Mouse (Mus musculus) cerebellum, adult (tissue): ENCODE results near the gene Uap1.
A peak's percentile ranks its signal among the peaks of the same experiment; 100 is the strongest.
"Not testable (repeated sequence)": the region's sequence is repeated elsewhere in the genome, so short reads cannot be mapped to it uniquely, and the experiment has no call there.

ENCODE experiments used
- ATAC-seq: cut with Nextera tagmentation; 2 replicates; pipeline ENCODE4 v1.9.2; 2017; ENCODE audit warnings: mild to moderate bottlenecking, moderate library complexity, mixed read lengths; ENCODE audit not compliant: insufficient number of reproducible peaks, low FRiP score, low TSS enrichment

Uap1 gene

DNA sequence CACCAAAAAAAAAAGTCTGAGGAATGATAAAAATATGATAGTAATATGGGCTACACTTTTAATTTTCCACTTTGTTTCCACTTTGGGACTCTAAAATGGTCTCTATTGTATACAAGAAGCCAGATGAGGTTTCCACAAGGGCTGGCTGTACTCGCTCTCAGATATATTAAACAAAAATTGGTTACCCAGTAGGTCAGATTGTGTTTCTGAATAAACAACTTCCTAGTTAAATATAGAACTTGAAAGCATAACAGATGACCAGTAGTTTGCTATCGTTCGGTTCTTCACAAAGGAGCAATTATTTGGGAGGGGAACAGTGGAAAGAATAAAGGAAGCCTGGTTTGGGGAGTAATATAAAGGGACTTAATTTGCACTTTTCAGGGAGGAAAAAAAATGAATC is 43.8 kb downstream of the Uap1 start:
- no peak for ATAC-seq

DNA sequence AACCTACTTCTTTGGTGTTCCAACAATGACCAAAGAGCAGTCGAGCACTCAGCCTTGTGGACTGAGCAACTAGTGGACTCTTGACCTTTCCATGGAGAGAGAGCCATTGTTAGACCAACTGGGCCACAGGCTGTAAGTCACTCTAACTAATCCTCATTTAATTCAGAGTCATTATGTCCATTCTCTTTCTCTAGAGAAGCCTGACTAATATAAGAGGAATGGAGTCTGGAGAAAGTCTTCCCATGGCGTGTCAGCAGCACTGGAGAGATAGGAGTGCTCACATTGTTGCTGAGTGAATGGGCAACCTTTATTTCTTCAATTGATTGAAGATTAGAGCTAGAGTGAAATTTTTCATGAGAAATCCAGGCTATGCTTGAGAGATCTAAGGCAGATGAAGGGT is 50.1 kb downstream of the Uap1 start:
- no peak for ATAC-seq

DNA sequence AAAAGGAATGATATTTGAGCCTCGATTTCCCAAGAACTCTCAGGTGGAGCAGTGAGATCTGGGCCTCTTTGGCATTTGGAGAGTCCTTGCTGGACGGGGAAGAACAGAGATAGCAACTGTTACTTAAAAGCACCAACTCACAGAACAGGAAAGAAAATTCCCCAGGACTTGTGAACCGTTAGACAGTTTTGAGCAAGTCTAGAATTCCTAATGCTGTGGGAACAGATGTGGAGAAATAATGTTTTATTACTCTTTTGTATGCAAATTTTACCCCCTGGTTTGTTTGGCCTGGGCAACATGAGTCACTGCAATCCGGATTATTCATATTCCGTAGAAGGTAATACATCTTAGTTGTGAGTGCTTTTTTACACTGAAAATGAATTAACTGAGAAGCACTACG is 61.1 kb downstream of the Uap1 start:
- no peak for ATAC-seq

DNA sequence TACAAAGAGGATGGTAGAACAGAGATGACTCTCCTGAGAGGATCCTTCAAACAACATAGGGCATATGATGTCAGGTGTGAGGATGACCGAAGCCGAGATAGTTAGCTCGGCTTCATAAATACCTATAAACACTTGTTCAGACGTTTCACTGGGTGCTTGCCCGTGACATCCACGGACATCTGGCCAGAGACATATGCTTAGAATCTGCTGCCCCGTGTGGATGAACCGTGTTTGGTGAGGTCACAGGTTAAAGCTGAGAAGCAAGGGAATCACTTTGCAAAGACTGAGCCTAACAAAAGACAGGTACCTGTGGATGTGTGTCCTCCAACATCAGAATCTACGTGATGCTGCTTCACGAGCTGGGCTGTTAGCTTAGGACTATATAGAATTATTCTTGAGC is 62.5 kb downstream of the Uap1 start:
- no peak for ATAC-seq

- peak; percentile 67 for ATAC-seq
Measured at GRCm38 (mm10) chr1:170111651-170112226, 63.0 kb downstream of the Uap1 start.

DNA sequence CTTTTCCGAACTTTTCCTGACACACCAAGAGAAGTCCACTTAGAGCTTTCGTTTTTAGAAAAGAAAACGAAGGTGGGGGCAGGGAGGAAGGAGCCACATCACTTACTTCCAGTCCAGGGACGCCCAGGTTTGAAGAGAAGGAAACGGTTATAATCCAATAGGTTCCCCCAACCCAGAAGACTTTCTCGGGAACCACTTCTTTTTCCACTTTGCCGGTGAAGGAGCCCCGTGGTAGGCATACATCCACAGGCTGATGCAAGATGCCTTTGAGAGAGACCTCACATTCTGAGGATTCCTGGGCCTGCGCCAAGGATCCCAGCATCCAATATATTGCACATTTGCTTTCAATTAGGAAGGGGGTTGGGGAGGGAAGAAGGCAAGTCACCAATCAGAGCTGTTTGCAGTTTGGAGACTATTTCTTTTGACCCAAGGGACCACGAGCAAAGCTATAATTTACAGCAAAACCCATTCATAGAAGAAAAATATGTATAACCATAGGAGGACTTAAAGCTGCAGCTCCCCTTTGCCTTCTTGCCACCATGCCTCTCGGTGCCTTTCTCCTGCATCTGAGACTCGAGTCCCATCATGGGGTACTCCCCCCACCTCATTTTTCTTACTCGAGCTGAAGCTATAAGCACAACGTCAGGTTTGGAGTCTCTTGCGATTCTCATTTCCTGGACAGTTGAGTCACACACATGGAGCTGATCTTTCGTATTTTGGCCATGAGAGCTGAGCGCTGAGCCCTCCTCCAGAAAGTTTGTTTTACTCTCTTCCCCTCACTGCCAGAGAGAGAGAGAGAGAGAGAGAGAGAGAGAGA is 64.0 kb downstream of the Uap1 start, which contains the start of gene Ddr2:
TSS of gene Ddr2 (minus strand) at position 247 of the 817 bp plus-strand sequence.
- no peak for ATAC-seq

- ATAC-seq = no peak
Measured at GRCm38 (mm10) chr1:170109776-170110515, 64.8 kb downstream of the Uap1 start.

DNA sequence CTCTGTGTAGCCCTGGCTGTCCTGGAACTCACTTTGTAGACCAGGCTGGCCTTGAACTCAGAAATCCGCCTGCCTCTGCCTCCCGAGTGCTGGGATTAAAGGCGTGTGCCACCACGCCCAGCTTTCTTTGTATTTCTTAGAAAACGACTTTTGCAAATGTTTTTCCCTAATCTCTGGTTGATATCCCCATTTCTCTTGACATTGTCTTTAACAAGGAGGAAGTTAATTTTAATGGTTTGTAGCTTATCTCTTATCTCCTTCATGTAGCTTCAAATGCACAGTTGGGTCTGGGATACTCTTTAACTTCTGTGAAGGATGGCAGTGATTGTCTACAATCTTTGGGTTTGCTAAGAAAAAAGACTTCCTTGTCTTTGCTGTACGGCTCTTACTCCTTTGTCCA is 71.9 kb downstream of the Uap1 start:
- not testable (repeated sequence) for ATAC-seq
